Mouse (Mus musculus) MEL (cell line): ENCODE results near the gene Safb. TPM values are rescaled to one million over a fixed set of nuclear protein-coding genes. Genes with fewer than 3 reads are reported as not detected.

Experiments used
- DNase-seq: peaks from one replicate; pipeline ENCODE4 v3.0.0; 2011; ENCODE audit warnings: low read depth, low spot score
- H3K27ac ChIP-seq: 2 replicates; pipeline ENCODE4 v1.5.1; 2012; ENCODE audit warnings: low read depth, mild to moderate bottlenecking, control low read depth, low read length, moderate library complexity; ENCODE audit not compliant: control insufficient read depth
- H3K27me3 ChIP-seq, 2 experiments: fragments of 150-350 bp in 1 of 2; sonication (generic) in 1 of 2; 2 replicates each; pipeline ENCODE4 v1.6.1; 2012; ENCODE audit warnings: low read length in 2 of 2, mild to moderate bottlenecking in 2 of 2, improper control_type of control experiment in 1 of 2, moderate library complexity in 1 of 2; ENCODE audit not compliant: insufficient read depth in 2 of 2, control insufficient read depth in 1 of 2
- H3K36me3 ChIP-seq, 2 experiments: 2 replicates each; pipeline ENCODE4 v1.6.1; 2012 to 2014; ENCODE audit warnings: low read length in 2 of 2, improper control_type of control experiment in 1 of 2, inconsistent platforms in 1 of 2, mild to moderate bottlenecking in 1 of 2; ENCODE audit not compliant: insufficient read depth in 2 of 2, control insufficient read depth in 1 of 2
- H3K4me1 ChIP-seq, 2 experiments: fragments of 150-350 bp in 1 of 2; sonication (generic) in 1 of 2; 2 replicates each; pipeline ENCODE4 v1.6.1; 2012; ENCODE audit warnings: low read length in 2 of 2, improper control_type of control experiment in 1 of 2, mild to moderate bottlenecking in 1 of 2; ENCODE audit not compliant: insufficient read depth in 2 of 2, control insufficient read depth in 1 of 2
- H3K4me3 ChIP-seq, 2 experiments: fragments of 150-350 bp in 1 of 2; sonication (generic) in 1 of 2; 2 replicates each; pipeline ENCODE4 v1.5.1; 2012; ENCODE audit warnings: low read depth in 2 of 2, low read length in 2 of 2, mild to moderate bottlenecking in 2 of 2, moderate library complexity in 2 of 2, control low read depth in 1 of 2, improper control_type of control experiment in 1 of 2; ENCODE audit not compliant: control insufficient read depth in 1 of 2, insufficient read depth in 1 of 2
- H3K79me2 ChIP-seq: 2 replicates; pipeline ENCODE4 v1.6.1; 2012; ENCODE audit warnings: mild to moderate bottlenecking, low read length, moderate library complexity; ENCODE audit not compliant: control insufficient read depth, poor library complexity, insufficient read depth
- H3K9ac ChIP-seq: 2 replicates; pipeline ENCODE4 v1.6.1; 2012; ENCODE audit warnings: low read depth, mild to moderate bottlenecking, control low read depth, low read length, moderate library complexity; ENCODE audit not compliant: control insufficient read depth, poor library complexity, severe bottlenecking
- H3K9me3 ChIP-seq: fragments of 150-350 bp; sonication (generic); replicated peaks from 2 replicates; pipeline ENCODE4 v1.6.1; 2012; ENCODE audit warnings: mild to moderate bottlenecking, low read length, improper control_type of control experiment, moderate library complexity; ENCODE audit not compliant: insufficient read depth
- HCFC1 ChIP-seq: IDR thresholded peaks from 2 replicates; pipeline ENCODE4 v1.6.1; 2012; ENCODE audit warnings: low read depth, mild to moderate bottlenecking, inconsistent platforms, low read length, improper control_type of control experiment, moderate library complexity
- POLR2AphosphoS2 ChIP-seq: IDR thresholded peaks from 2 replicates; pipeline ENCODE4 v1.6.1; 2011; ENCODE audit warnings: low read length, improper control_type of control experiment
- RAD21 ChIP-seq: IDR thresholded peaks from 2 replicates; pipeline ENCODE4 v1.6.1; 2011; ENCODE audit warnings: mild to moderate bottlenecking, low read depth, low read length, improper control_type of control experiment
- TAL1 ChIP-seq: IDR thresholded peaks from 2 replicates; pipeline ENCODE4 v1.6.1; 2012; ENCODE audit warnings: mild to moderate bottlenecking, inconsistent platforms, low read length, moderate library complexity, mixed read lengths
- TBP ChIP-seq: IDR thresholded peaks from 2 replicates; pipeline ENCODE4 v1.8.0; 2011; ENCODE audit warnings: low read depth, low read length, improper control_type of control experiment
- polyA plus RNA-seq, 2 experiments: library from polyadenylated mRNA; stranded (reverse) in 1 of 2; unstranded in 1 of 2; fragments of >175 nt in 1 of 2; fragments of >200 nt in 1 of 2; gene quantifications; 2 replicates each; pipeline versions ENCODE4 v1.2.1 to v1.2.4; 2012; ENCODE audit warnings: low replicate concordance in 2 of 2, low read depth in 1 of 2; ENCODE audit not compliant: insufficient read length in 2 of 2, insufficient read depth in 1 of 2, missing spikeins in 1 of 2
- total RNA-seq: library from RNA; depleted of rRNA; stranded (reverse); fragments of 300-350 nt; gene quantifications from 2 replicates; pipeline ENCODE4 v1.2.3, GENCODE M21; 2012; rRNA removed

The Safb gene
- total and polyA plus RNA-seq, 3 experiments: 87.3 to 203 TPM; not detected in 1

GRCm38 (mm10) chr17:56655311-56655710 lies 70.7 kb downstream of the Safb start:
- H3K27ac ChIP-seq: no peak overlapping the region
- DNase-seq: no peak

More at GRCm38 (mm10) chr17:56655311-56655710, 70.7 kb downstream of the Safb start:
- no peak for TF ChIP-seq RAD21
- TF ChIP-seq TBP: no peak
- no peak for TF ChIP-seq POLR2AphosphoS2
- TF ChIP-seq HCFC1: no peak
- TF ChIP-seq TAL1: no peak
- Histone ChIP-seq H3K36me3 (no peaks in the 10 kb centered on the region), H3K9me3 (no peaks in the 10 kb centered on the region), H3K9ac (no peak overlapping the region), H3K27me3 (no peaks in the 10 kb centered on the region), H3K4me3 (no peak overlapping the region), H3K79me2 (no peaks in the 10 kb centered on the region), H3K4me1 (no peaks in the 10 kb centered on the region)

Other genes starting within 250 kb of the Safb start
- gene Ptprs, start 108.3 kb upstream of the Safb start, total RNA-seq: 37.2 and 51.6 TPM in 2 replicates
- gene Ptprs, start 108.3 kb upstream of the Safb start, polyA plus RNA-seq: 100 to 1,000 TPM in 1 of 2 experiments, 10 to 100 TPM in 1; 80.9 to 324 TPM
- gene Znrf4, start 72.4 kb upstream of the Safb start, total RNA-seq: not detected in 2 replicates
- not detected for gene Znrf4, start 72.4 kb upstream of the Safb start, polyA plus RNA-seq
- 0.62 and 0.65 TPM in 2 replicates for gene Gm20219, start 30.4 kb upstream of the Safb start, total RNA-seq
- gene Gm20219, start 30.4 kb upstream of the Safb start, polyA plus RNA-seq: 1 to 10 TPM in 1 of 2 experiments, not detected in 1; 3.1 TPM
- gene Safb2, start 240 bp upstream of the Safb start, total RNA-seq: 61.6 and 66.5 TPM in 2 replicates
- gene Safb2, start 240 bp upstream of the Safb start, polyA plus RNA-seq: 100 to 1,000 TPM; 217 to 741 TPM
- gene 2410015M20Rik, start 24.9 kb downstream of the Safb start, total RNA-seq: 281 and 334 TPM in 2 replicates
- 100 to 1,000 TPM in 1 of 2 experiments, not detected in 1; 274 TPM for gene 2410015M20Rik, start 24.9 kb downstream of the Safb start, polyA plus RNA-seq
- 3,804 and 3,914 TPM in 2 replicates for gene Rpl36, start 28.6 kb downstream of the Safb start, total RNA-seq
- gene Rpl36, start 28.6 kb downstream of the Safb start, polyA plus RNA-seq: 1,000 to 10,000 TPM in 1 of 2 experiments, not detected in 1; 2,385 TPM
- gene Lonp1, start 42.1 kb downstream of the Safb start, total RNA-seq: 162 and 203 TPM in 2 replicates
- gene Lonp1, start 42.1 kb downstream of the Safb start, polyA plus RNA-seq: 100 to 1,000 TPM; 197 to 296 TPM
- gene Catsperd, start 43.3 kb downstream of the Safb start, total RNA-seq: 0.33 and 0.46 TPM in 2 replicates
- gene Catsperd, start 43.3 kb downstream of the Safb start, polyA plus RNA-seq: 1 to 10 TPM in 1 of 2 experiments, not detected in 1; 1.1 TPM
- gene Ranbp3, start 88.5 kb downstream of the Safb start, total RNA-seq: 123 and 137 TPM in 2 replicates
- gene Ranbp3, start 88.5 kb downstream of the Safb start, polyA plus RNA-seq: 100 to 1,000 TPM in 1 of 2 experiments, not detected in 1; 150 TPM
- 226 and 249 TPM in 2 replicates for gene Ndufa11, start 132.9 kb downstream of the Safb start, total RNA-seq
- 100 to 1,000 TPM in 1 of 2 experiments, not detected in 1; 351 TPM for gene Ndufa11, start 132.9 kb downstream of the Safb start, polyA plus RNA-seq
- gene Vmac, start 133.2 kb downstream of the Safb start, total RNA-seq: 1.7 and 2.6 TPM in 2 replicates
- 1 to 10 TPM in 1 of 2 experiments, not detected in 1; 8.0 TPM for gene Vmac, start 133.2 kb downstream of the Safb start, polyA plus RNA-seq
- gene Nrtn, start 172.7 kb downstream of the Safb start, total RNA-seq: 5.6 and 10.9 TPM in 2 replicates
- gene Nrtn, start 172.7 kb downstream of the Safb start, polyA plus RNA-seq: 10 to 100 TPM in 1 of 2 experiments, not detected in 1; 11.8 TPM
- 34.1 and 38.9 TPM in 2 replicates for gene Dus3l, start 179.9 kb downstream of the Safb start, total RNA-seq
- 10 to 100 TPM in 1 of 2 experiments, not detected in 1; 70.5 TPM for gene Dus3l, start 179.9 kb downstream of the Safb start, polyA plus RNA-seq
- 1.0 and 1.3 TPM in 2 replicates for gene Prr22, start 185.4 kb downstream of the Safb start, total RNA-seq
- 1 to 10 TPM in 1 of 2 experiments, not detected in 1; 5.5 TPM for gene Prr22, start 185.4 kb downstream of the Safb start, polyA plus RNA-seq
- 7.5 and 8.7 TPM in 2 replicates for gene Rfx2, start 246.2 kb downstream of the Safb start, total RNA-seq
- gene Rfx2, start 246.2 kb downstream of the Safb start, polyA plus RNA-seq: 10 to 100 TPM in 1 of 2 experiments, not detected in 1; 29.2 TPM